In the genomic region with DNA sequence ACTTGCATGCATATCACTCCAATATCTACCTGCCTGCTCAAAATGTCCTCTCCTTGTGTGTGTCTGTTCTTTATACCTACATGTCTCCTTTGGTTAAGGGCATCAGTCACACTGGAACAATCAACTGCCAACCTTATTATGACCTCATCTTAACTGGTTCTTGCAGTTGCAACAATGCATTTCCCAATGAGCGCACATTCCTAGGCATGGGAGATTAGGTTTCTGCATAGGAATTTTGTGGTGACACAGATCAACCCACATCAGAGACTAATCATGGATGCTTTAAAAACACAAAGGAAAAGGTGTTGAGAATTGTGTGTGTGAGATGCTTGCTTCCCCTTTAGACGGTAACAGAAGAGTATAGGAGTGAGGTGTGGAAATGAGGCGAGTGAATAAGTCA, we compare ENCODE assay signal across 19 mouse cellular contexts.
"Had no signal": no experiment of that assay in that cellular context is flagged by ENCODE, and none has a peak within 500 bp of the region (broad histone marks: within the 10 kb centered on the region; RNA-seq: fewer than 3 reads in every experiment).

No protein-coding gene starts in this region.

- ATAC-seq: liver, postnatal 0 days; lung, postnatal 0 days; midbrain, embryonic 13.5 days; midbrain, embryonic 15.5 days had no signal

- H3K4me2 ChIP-seq: liver, embryonic 15.5 days; lung, embryonic 15.5 days; midbrain, embryonic 11.5 days; midbrain, embryonic 13.5 days; midbrain, embryonic 15.5 days; neural tube, embryonic 12.5 days had no signal

- H3K4me3 ChIP-seq: liver, embryonic 15.5 days; lung, embryonic 15.5 days; megakaryocyte, embryonic 14.5 days; midbrain, embryonic 13.5 days; midbrain, embryonic 15.5 days; neural tube, embryonic 12.5 days had no signal

- H3K36me3 ChIP-seq: liver, embryonic 15.5 days; lung, embryonic 15.5 days; midbrain, embryonic 13.5 days; midbrain, embryonic 15.5 days; neural tube, embryonic 12.5 days had no signal

- H3K9ac ChIP-seq: liver, embryonic 15.5 days; liver, postnatal 0 days; lung, embryonic 15.5 days; midbrain, embryonic 13.5 days; midbrain, embryonic 15.5 days; neural tube, embryonic 12.5 days had no signal

- H3K27ac ChIP-seq: liver, embryonic 15.5 days; lung, embryonic 15.5 days; macrophage; midbrain, embryonic 13.5 days; midbrain, embryonic 15.5 days; neural tube, embryonic 12.5 days had no signal

- H3K27me3 ChIP-seq: liver, embryonic 15.5 days; lung, embryonic 15.5 days; megakaryocyte, embryonic 14.5 days; midbrain, embryonic 13.5 days; midbrain, embryonic 15.5 days; neural tube, embryonic 12.5 days had no signal

- H3K4me1 ChIP-seq: liver, embryonic 15.5 days; lung, embryonic 15.5 days; megakaryocyte, embryonic 14.5 days; midbrain, embryonic 13.5 days; midbrain, embryonic 15.5 days; neural tube, embryonic 12.5 days had no signal

- H3K9me3 ChIP-seq: liver, embryonic 15.5 days; lung, embryonic 15.5 days; midbrain, embryonic 13.5 days; midbrain, embryonic 15.5 days; neural tube, embryonic 12.5 days had no signal

- DNase-seq: liver, postnatal 0 days; lung, adult 2 months; lung, postnatal 14 days; lung, postnatal 36 days; right cerebral cortex, postnatal 25 days; right cerebral cortex, postnatal 4 days; spleen, adult 18-20 months; thymus, adult 18-20 months; thymus, postnatal 14 days; thymus, postnatal 36 days had no signal
